Mouse (Mus musculus) intestine, embryonic 16.5 days (tissue): ENCODE results near the gene Tubb5. TPM values are rescaled to one million over a fixed set of nuclear protein-coding genes. Genes with fewer than 3 reads are reported as not detected.

Experiments
- ATAC-seq: fragments of 200-750 bp; cut with Nextera tagmentation; 2 replicates; pipeline ENCODE4 v1.8.0; 2017; ENCODE audit warnings: moderate TSS enrichment, moderate library complexity
- H3K27ac ChIP-seq: fragments of 300-500 bp; sonication (generic); 2 replicates; pipeline ENCODE4 v1.5.1; 2014; ENCODE audit warnings: mild to moderate bottlenecking, low read length
- H3K27me3 ChIP-seq: fragments of 300-500 bp; sonication (generic); replicated peaks from 2 replicates; pipeline ENCODE4 v1.6.1; 2014; ENCODE audit warnings: low read length, control low read depth, mixed read lengths; ENCODE audit not compliant: control insufficient read depth, insufficient read depth
- H3K36me3 ChIP-seq: fragments of 300-500 bp; sonication (generic); 2 replicates; pipeline ENCODE4 v1.6.1; 2014; ENCODE audit warnings: low read length, control low read depth; ENCODE audit not compliant: control insufficient read depth, insufficient read depth
- H3K4me1 ChIP-seq: fragments of 300-500 bp; sonication (generic); 2 replicates; pipeline ENCODE4 v1.6.1; 2014; ENCODE audit warnings: low read length, control low read depth, mixed read lengths; ENCODE audit not compliant: control insufficient read depth, insufficient read depth
- H3K4me2 ChIP-seq: fragments of 300-500 bp; sonication (generic); 2 replicates; pipeline ENCODE4 v1.6.1; 2014; ENCODE audit warnings: low read depth, low read length, control low read depth
- H3K4me3 ChIP-seq: fragments of 300-500 bp; sonication (generic); 2 replicates; pipeline ENCODE4 v1.5.1; 2014; ENCODE audit warnings: mild to moderate bottlenecking, low read length
- H3K9ac ChIP-seq: fragments of 300-500 bp; sonication (generic); 2 replicates; pipeline ENCODE4 v1.6.1; 2014; ENCODE audit warnings: low read depth, low read length
- H3K9me3 ChIP-seq: fragments of 300-500 bp; sonication (generic); 2 replicates; pipeline ENCODE4 v1.6.1; 2016; ENCODE audit warnings: low read length, control low read depth; ENCODE audit not compliant: control insufficient read depth
- WGBS: fragments of 180-500 bp; shearing (Covaris S2); extraction: QIAGEN DNeasy Blood & Tissue Kit; methylation state at CpG from one replicate; pipeline ENCODE4 v1.1.7; 2014; 5-methylcytosine and 5-hydroxymethylcytosine counted together
- microRNA-seq: library from miRNA; unstranded; fragments of <30 nt; microRNA quantifications from one replicate; pipeline ENCODE4, GENCODE M21; 2016
- polyA plus RNA-seq: library from polyadenylated mRNA; unstranded; fragments of >200 nt; fragmentation: Nextera tagmentation; extraction: Ambion mirVana; gene quantifications from 2 replicates; pipeline ENCODE4 v1.2.1, GENCODE M21; 2015

The Tubb5 gene
- polyA plus RNA-seq, 1 experiment from 2014 or later, result 622 TPM

- no peak overlapping the region for H3K4me3 ChIP-seq
- ATAC-seq, result no peak
- H3K4me1 ChIP-seq, result no peaks in the 10 kb centered on the region
- H3K9ac ChIP-seq, result no peak overlapping the region
- H3K27me3 ChIP-seq, result no peaks in the 10 kb centered on the region
- no peaks in the 10 kb centered on the region for H3K36me3 ChIP-seq
- no peak overlapping the region for H3K27ac ChIP-seq
- no peaks in the 10 kb centered on the region for H3K9me3 ChIP-seq
- WGBS, result 62% methylated on average over 6 of the region's 6 CpGs
- no peak overlapping the region for H3K4me2 ChIP-seq
Observed at GRCm38 (mm10) chr17:35795656-35796055, 42.5 kb downstream of the Tubb5 start.

DNA sequence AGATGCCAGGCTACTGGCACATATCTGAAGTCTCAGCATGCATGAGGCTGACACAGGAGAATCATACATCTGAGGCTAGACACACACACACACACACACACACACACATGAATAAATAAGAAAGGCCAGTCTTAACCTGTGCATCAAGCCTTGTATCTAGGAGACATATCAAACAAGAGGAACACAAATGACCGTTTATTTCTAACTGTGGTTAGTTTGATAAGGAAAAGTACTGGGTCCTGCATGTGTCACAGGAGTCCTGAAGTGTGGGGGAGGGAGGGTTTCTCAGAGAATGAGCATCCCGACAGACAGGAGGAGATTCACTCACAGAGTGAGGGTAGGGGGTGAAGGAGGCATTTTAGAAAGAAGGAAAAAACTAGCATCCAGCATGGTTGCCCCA lies 43.0 kb downstream of the Tubb5 start:
- H3K27ac ChIP-seq, result no peak overlapping the region
- no peaks in the 10 kb centered on the region for H3K27me3 ChIP-seq
- no peak overlapping the region for H3K4me3 ChIP-seq
- WGBS, result 46% methylated on average over 2 of the region's 2 CpGs
- no peaks in the 10 kb centered on the region for H3K4me1 ChIP-seq
- H3K9ac ChIP-seq, result no peak overlapping the region
- ATAC-seq, result no peak
- H3K36me3 ChIP-seq, result no peaks in the 10 kb centered on the region
- H3K4me2 ChIP-seq, result no peak overlapping the region
- H3K9me3 ChIP-seq, result no peaks in the 10 kb centered on the region

DNA sequence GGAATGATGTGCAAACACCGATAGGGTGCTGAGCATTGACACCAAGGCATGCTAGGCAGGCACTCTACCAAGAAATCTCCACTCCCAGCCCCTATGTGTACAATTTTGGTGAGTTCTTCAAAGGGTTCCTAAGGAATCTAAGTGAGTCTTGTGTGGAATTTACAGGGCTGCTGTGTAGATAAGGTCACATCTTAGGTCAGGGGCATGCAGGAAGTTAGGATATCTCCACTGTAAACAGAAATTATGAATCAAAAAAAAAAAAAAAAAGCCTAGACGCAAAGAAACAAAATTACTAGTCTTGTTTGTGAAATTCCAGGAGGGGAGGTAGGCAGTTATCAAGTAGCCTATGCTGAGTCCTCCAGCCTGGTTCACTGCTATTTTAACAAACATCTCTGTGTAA lies 45.3 kb downstream of the Tubb5 start:
- Histone ChIP-seq H3K36me3 (no peaks in the 10 kb centered on the region), H3K27ac (no peak overlapping the region), H3K9me3 (no peaks in the 10 kb centered on the region), H3K4me3 (no peak overlapping the region), H3K4me1 (no peaks in the 10 kb centered on the region), H3K27me3 (no peaks in the 10 kb centered on the region), H3K9ac (no peak overlapping the region), H3K4me2 (no peak overlapping the region)
- no peak for ATAC-seq
- whole genome bisulfite sequencing, result 79% methylated on average over 2 of the region's 2 CpGs

DNA sequence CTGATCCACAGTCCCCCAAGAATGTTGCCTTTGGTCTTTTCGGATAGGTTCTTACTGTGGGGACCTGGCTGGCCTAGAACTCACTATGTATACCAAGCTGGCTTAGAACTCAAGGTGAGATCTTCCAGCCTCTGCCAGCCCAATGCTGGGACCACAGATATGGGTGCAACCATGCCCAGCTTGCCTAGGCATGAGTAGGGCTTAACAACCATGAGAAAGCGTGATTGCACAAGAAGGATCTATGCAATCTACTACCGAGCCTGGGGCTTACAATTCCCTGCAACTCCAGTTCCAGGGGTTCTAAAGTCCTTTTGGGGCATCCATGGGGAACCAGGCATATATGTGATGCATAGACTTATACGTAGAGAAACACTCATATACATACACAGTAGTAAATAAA lies 47.2 kb downstream of the Tubb5 start:
- no peak overlapping the region for H3K9ac ChIP-seq
- no peaks in the 10 kb centered on the region for H3K27me3 ChIP-seq
- no peaks in the 10 kb centered on the region for H3K9me3 ChIP-seq
- WGBS, result 88% methylated on average over 4 of the region's 4 CpGs
- H3K36me3 ChIP-seq, result no peaks in the 10 kb centered on the region
- no peaks in the 10 kb centered on the region for H3K4me1 ChIP-seq
- no peak overlapping the region for H3K4me3 ChIP-seq
- H3K4me2 ChIP-seq, result no peak overlapping the region
- ATAC-seq, result no peak
- no peak overlapping the region for H3K27ac ChIP-seq

- no peaks in the 10 kb centered on the region for H3K9me3 ChIP-seq
- no peaks in the 10 kb centered on the region for H3K36me3 ChIP-seq
- no peak overlapping the region for H3K27ac ChIP-seq
- H3K4me3 ChIP-seq, result no peak overlapping the region
- no peaks in the 10 kb centered on the region for H3K4me1 ChIP-seq
- no peak for ATAC-seq
- no peaks in the 10 kb centered on the region for H3K27me3 ChIP-seq
- 77% methylated on average over 3 of the region's 3 CpGs for WGBS
- H3K9ac ChIP-seq, result no peak overlapping the region
- H3K4me2 ChIP-seq, result no peak overlapping the region
Observed at GRCm38 (mm10) chr17:35788025-35788424, 50.1 kb downstream of the Tubb5 start.

- H3K27ac ChIP-seq, result no peak overlapping the region
- no peak overlapping the region for H3K9ac ChIP-seq
- H3K27me3 ChIP-seq, result no peaks in the 10 kb centered on the region
- no peaks in the 10 kb centered on the region for H3K36me3 ChIP-seq
- no peak overlapping the region for H3K4me2 ChIP-seq
- H3K4me3 ChIP-seq, result no peak overlapping the region
- H3K4me1 ChIP-seq, result no peaks in the 10 kb centered on the region
- no peak for ATAC-seq
- H3K9me3 ChIP-seq, result no peaks in the 10 kb centered on the region
Observed at GRCm38 (mm10) chr17:35787493-35787892, 50.6 kb downstream of the Tubb5 start.

- H3K4me3 ChIP-seq, result no peak overlapping the region
- H3K36me3 ChIP-seq, result no peaks in the 10 kb centered on the region
- no peak overlapping the region for H3K27ac ChIP-seq
- no peak for ATAC-seq
- 81% methylated on average over 4 of the region's 4 CpGs for whole genome bisulfite sequencing
- no peaks in the 10 kb centered on the region for H3K9me3 ChIP-seq
- no peak overlapping the region for H3K9ac ChIP-seq
- no peaks in the 10 kb centered on the region for H3K4me1 ChIP-seq
- no peak overlapping the region for H3K4me2 ChIP-seq
- no peaks in the 10 kb centered on the region for H3K27me3 ChIP-seq
Observed at GRCm38 (mm10) chr17:35785140-35785539, 53.0 kb downstream of the Tubb5 start.

DNA sequence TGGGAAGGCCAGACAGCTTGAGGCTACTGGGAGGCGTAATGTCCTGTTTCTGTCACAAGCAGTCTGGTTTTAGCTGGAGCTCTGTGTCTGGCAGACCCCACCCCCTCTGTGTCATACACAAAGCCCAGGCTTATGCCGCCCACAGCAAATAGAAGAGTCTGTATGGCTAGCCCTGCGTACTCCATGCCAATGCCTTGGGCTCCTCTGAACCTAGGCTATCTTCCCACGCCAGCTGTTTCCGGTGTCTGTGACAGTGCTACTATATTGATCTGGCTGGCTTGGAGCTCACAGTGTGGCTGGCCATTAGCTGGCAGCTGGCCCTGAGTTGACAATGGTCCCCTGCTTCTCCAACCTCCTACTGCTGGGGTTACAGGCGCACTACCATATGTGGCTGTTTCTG lies 54.2 kb downstream of the Tubb5 start:
- ATAC-seq, result peak; percentile 50; the same call in 1 of the 2 replicates
- WGBS, result 74% methylated on average over 6 of the region's 6 CpGs
- no peak overlapping the region for H3K9ac ChIP-seq
- no peak overlapping the region for H3K4me3 ChIP-seq
- no peaks in the 10 kb centered on the region for H3K27me3 ChIP-seq
- H3K36me3 ChIP-seq, result no peaks in the 10 kb centered on the region
- no peak overlapping the region for H3K27ac ChIP-seq
- no peaks in the 10 kb centered on the region; the same call in 1 of the 2 replicates for H3K4me1 ChIP-seq
- H3K9me3 ChIP-seq, result no peaks in the 10 kb centered on the region
- H3K4me2 ChIP-seq, result no peak overlapping the region

Small RNA genes lying within 50 kb of the gene (microRNA-seq; reads per million reads assigned to microRNA genes)
- not detected for gene Gm28033

Other genes with a start within 250 kb of the Tubb5 start
- 1.2 and 3.3 TPM in 2 replicates for gene Sfta2, start 236.8 kb downstream of the Tubb5 start, polyA plus RNA-seq
- gene Gm9573, start 211.7 kb downstream of the Tubb5 start, polyA plus RNA-seq, result not detected in 2 replicates
- 0.20 and 0.21 TPM in 2 replicates for gene Mucl3, start 194.6 kb downstream of the Tubb5 start, polyA plus RNA-seq
- gene Vars2, start 170.7 kb downstream of the Tubb5 start, polyA plus RNA-seq, result 19.3 and 22.8 TPM in 2 replicates
- 41.9 and 45.1 TPM in 2 replicates for gene Gtf2h4, start 164.6 kb downstream of the Tubb5 start, polyA plus RNA-seq
- gene Ddr1, start 133.7 kb downstream of the Tubb5 start, polyA plus RNA-seq, result 54.1 and 57.1 TPM in 2 replicates
- 16.0 and 16.2 TPM in 2 replicates for gene Ier3, start 16.6 kb downstream of the Tubb5 start, polyA plus RNA-seq
- 56.9 and 58.5 TPM in 2 replicates for gene Flot1, start 15.1 kb downstream of the Tubb5 start, polyA plus RNA-seq
- 10.0 and 11.8 TPM in 2 replicates for gene Mdc1, start 3.2 kb upstream of the Tubb5 start, polyA plus RNA-seq
- gene Nrm, start 23.0 kb upstream of the Tubb5 start, polyA plus RNA-seq, result 47.7 and 51.7 TPM in 2 replicates
- gene Ppp1r18, start 27.3 kb upstream of the Tubb5 start, polyA plus RNA-seq, result 19.3 and 19.4 TPM in 2 replicates
- 36.0 and 38.3 TPM in 2 replicates for gene Dhx16, start 41.5 kb upstream of the Tubb5 start, polyA plus RNA-seq
- gene 2310061I04Rik, start 59.1 kb upstream of the Tubb5 start, polyA plus RNA-seq, result 29.1 and 30.1 TPM in 2 replicates
- 43.4 and 45.4 TPM in 2 replicates for gene Atat1, start 71.8 kb upstream of the Tubb5 start, polyA plus RNA-seq
- gene Mrps18b, start 78.1 kb upstream of the Tubb5 start, polyA plus RNA-seq, result 133 and 145 TPM in 2 replicates
- gene Ppp1r10, start 78.1 kb upstream of the Tubb5 start, polyA plus RNA-seq, result 28.8 and 30.1 TPM in 2 replicates
- 88.5 and 90.2 TPM in 2 replicates for gene Abcf1, start 131.5 kb upstream of the Tubb5 start, polyA plus RNA-seq
- 35.8 and 36.4 TPM in 2 replicates for gene Gnl1, start 141.5 kb upstream of the Tubb5 start, polyA plus RNA-seq
- gene Prr3, start 141.9 kb upstream of the Tubb5 start, polyA plus RNA-seq, result 22.5 and 25.9 TPM in 2 replicates
- 1.8 TPM in 2 replicates for gene H2-T24, start 182.3 kb upstream of the Tubb5 start, polyA plus RNA-seq
- gene H2-T23, start 194.5 kb upstream of the Tubb5 start, polyA plus RNA-seq, result 17.7 and 19.4 TPM in 2 replicates
- gene H2-T22, start 204.4 kb upstream of the Tubb5 start, polyA plus RNA-seq, result 16.0 and 16.1 TPM in 2 replicates
- gene Gm6034, start 204.7 kb upstream of the Tubb5 start, polyA plus RNA-seq, result 0.86 and 1.2 TPM in 2 replicates
- gene Gm11127, start 220.1 kb upstream of the Tubb5 start, polyA plus RNA-seq, result 7.2 and 11.9 TPM in 2 replicates